Mouse (Mus musculus) left cerebral cortex, postnatal 25 days (tissue): ENCODE measurements around the gene Morn2. TPM values are rescaled to one million over a fixed set of nuclear protein-coding genes. Genes with fewer than 3 reads are reported as not detected.
"Not testable (repeated sequence)": the region's sequence is repeated elsewhere in the genome, so short reads cannot be mapped to it uniquely, and the experiment has no call there.

Source experiments
- DNase-seq, 2 experiments: peaks; one replicate each; pipeline ENCODE4 v3.0.0; 2022; ENCODE audit warnings: low spot score in 2 of 2, mixed read lengths in 1 of 2
- intact Hi-C: fragments of 180-260 bp; cut with DNase I; formaldehyde crosslinking; loops from one replicate; pipeline ENCODE4 v1.15.1; 2025
- total RNA-seq, 2 experiments: library from RNA; stranded (reverse); gene quantifications; 2 replicates each; pipeline ENCODE4 v1.2.3; 2021

The Morn2 gene
- total RNA-seq = 10 to 100 TPM; 14.9 to 19.0 TPM

DNA sequence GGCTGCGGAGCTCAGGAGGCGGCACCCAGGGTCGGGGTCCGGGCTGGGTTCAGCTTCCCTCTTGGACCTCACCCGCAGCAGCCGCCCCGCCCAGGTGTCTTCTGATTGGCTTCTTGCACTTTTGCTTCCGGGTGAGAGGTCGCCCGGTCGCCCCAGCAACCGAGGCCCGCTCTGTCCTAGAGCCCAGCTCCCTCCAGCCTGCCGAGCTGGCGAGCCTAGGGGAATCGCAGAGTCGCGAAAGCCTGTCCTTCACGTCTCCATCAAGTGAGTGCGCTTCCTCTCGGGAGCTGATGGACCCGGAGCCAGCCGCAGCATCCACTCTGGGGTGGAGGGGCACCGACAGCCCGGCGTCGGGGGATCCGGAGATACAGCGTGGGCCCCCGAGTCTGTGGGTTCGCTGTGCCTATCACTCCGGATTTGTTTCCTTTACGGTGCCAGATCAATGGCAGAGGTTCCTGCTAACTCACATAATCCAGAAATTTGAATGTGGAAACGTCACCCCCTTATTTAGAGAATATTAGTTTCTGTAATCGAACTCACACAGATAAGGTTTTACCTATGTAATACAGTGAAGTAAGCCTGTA lies at the start of gene Morn2, which contains the start of gene Dhx57:
Gene Morn2 (plus strand): TSS at position 130 of the 584 bp plus-strand sequence.
Gene Dhx57 (minus strand): TSS at position 403 of the 584 bp plus-strand sequence.
- DNase-seq = peak; percentile 97 to 98
- intact Hi-C loops = loop anchor here (5.0 kb wide), 3 partner anchors 42 to 267 kb away; partner anchors contain the start of gene Gm10190

DNA sequence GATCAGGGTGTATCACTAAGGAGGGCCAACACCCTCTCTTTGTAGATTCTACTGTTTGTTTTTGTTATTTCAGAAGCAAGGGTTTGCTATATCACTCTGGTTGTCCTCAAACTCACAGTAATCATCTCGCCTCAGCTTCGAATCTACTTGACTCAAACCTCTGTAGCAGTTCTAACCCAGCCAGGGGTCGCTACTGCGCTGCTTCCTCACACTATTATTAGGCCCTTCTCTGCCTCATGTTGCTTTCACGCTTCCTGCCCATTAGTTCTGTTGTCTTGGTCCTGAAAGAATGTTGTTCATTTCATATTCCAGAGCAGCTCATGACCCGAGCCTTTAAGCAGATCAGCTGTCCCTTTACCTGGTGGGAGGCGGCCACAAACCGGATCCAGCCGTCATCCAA lies 48.4 kb upstream of the Morn2 start:
- DNase-seq = no peak
- intact Hi-C loops = no loop called here

DNA sequence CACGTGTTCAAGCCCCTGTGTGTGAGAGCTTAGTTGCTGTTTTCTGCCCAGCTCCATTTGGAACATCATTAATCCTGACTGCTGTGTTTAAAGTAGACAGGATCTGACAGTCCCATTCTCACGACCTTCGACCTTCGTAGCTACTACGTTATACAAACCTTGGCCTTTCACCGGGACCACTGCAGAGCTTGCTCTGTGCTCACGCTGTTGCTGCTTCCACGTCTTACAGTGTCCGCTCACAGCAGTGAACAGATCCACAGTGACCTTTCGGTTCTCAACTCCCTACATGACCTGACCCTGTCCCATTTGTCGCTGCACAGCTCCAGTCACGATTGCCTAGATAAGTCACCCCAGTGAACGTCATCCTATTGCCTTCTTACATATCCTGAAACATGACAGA lies 46.9 kb upstream of the Morn2 start:
- no peak for DNase-seq
- intact Hi-C loops = no loop called here

DNA sequence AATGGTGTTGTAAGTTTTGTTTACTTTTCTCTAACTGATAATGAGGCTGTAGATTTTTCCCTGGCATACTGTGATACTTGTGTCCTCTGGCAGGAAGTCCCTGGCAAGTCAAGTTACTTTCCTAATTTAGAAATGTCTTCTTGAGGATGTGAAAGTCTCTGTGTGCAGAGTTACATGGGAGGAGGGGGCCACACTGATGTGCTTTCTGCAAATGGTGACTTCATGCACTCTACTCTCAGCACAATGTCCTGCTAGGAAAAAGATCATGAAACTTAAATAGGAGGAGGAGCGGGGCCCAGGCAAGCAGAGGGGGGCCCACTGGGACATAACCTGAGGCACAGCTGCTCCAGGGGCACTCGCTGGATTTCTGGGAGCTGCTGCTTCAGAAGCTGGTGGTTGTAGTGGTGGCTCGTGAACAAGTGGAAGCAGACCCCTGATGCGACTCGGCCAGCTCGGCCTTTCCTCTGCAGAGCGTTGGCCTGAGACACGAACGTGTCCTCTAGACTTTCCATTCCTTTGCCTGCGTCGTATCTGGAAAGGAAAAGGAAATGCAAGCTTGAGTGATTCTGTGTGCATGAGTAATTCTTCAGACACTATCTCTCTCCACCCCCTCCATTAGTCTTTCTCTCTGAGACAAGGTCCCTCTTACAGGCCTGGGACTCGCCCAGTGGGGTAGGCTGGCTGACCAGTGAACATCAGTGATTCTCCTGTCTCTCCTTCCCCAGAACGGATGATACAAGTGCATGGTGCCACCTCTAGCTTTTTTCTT lies 37.1 kb upstream of the Morn2 start:
- intact Hi-C loops = no loop called here
- DNase-seq = no peak

DNA sequence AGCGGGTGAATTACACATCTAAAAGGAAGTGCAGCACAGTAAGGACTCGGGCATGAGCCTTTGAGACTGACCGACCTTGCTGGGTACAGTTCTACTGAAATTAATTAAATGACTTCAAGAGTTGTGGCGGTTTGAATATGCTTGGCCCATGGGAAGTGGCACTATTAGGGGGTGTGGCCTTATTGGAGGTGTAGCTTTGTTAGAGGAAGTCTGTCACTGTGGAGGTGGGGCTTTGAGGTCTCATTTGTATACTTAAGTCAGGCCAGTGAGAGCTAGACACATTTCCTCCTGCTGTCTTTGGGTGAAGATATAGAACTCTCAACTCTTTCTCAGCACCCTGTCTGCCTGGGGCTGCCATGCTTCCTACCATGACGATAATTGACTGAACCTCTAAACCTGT lies 35.6 kb upstream of the Morn2 start:
- intact Hi-C loops = no loop called here
- DNase-seq = no peak

DNA sequence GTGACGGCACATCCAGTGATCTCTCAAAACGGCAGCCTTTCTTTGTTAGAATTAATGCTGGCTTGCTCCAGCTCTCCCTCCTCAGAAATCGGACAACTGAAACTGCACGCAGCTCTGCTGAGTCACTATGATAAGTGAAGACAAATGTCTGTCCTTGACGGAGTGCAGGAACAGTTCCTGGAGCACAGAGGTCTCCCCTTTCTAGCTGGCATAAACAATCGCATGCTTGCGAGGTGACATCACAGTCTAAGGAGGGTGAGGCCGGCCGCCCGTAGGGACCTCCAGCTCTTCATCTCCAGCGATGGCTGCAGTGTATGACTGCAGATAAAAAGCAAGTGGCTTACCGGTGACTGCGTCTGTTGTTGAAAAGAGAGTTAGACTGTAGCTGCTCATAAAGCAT lies 34.8 kb upstream of the Morn2 start:
- no peak for DNase-seq
- intact Hi-C loops = no loop called here

DNA sequence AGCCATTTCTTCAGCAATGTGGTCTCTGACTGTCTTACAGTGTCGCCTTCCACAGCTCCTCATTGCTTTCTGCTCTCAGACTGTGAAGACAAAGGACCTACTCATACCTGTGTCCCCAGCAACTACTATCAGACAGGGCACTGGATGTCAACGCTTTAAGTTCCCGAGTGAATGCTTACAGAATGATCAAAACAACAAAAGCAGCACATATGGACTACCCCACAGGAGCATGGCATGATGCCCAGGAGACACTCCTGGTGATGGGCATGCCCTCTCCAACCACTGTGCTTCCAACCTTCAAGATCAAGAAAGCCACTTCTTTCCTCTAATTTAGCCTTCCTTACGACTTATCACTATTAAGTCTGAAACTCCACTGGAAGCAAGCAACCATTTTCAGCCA lies 22.9 kb upstream of the Morn2 start:
- no peak for DNase-seq
- intact Hi-C loops = no loop called here

DNA sequence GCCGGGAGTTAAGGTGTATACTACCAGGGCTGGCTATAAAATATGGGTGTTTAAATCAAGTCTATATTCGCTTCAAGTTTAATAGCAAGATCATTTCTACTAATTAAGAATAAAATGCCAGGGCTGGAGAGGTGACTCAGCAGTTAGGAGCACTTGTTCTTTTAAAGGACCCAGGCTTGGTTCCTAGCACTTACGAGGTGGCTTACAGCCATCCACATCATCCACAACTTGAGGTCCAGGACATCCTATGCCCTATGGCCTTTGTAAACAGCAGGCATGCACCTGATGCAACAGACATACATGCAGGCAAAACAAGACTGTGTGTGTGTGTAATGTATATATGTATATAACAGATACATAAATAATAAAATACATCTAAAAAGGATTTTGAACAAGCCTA lies 21.9 kb upstream of the Morn2 start:
- no peak for DNase-seq
- intact Hi-C loops = no loop called here

DNA sequence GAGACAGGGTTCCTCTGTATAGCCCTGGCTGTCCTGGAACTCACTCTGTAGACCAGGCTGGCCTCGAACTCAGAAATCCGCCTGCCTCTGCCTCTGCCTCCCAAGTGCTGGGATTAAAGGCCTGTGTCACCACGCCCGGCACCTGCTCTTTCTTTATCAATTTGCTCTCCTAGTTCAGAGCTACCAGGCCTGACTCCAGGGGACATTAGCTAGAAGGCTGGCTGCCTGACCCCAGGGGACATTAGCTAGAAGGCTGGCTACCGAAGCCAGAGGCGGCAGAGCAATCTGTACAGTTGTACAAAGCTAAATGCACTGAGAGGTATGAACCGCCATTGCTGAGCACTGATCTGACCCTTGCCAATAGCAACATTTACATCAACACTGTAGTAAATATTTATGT lies 19.4 kb upstream of the Morn2 start:
- intact Hi-C loops, DNase-seq: not testable (repeated sequence)

DNA sequence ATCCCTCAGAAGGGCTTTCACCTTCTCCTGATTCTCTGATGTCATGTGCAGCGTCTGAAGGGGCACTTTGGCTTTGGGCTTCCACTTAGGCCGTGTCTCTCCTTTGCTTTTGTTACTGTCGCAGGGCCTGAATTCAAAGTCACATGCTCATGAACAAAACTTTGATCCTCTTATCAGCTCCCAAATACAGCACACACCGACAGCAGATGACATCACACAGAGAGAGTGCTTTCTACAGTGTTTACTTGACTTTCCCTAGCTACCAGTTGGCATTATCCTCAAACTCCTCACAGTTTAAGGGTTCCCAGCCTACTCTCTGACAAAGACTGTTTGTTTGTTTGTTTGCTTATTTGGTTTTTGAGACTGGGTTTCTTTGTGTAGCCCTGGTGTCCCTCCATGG lies 11.7 kb upstream of the Morn2 start:
- no peak for DNase-seq
- intact Hi-C loops = no loop called here

DNA sequence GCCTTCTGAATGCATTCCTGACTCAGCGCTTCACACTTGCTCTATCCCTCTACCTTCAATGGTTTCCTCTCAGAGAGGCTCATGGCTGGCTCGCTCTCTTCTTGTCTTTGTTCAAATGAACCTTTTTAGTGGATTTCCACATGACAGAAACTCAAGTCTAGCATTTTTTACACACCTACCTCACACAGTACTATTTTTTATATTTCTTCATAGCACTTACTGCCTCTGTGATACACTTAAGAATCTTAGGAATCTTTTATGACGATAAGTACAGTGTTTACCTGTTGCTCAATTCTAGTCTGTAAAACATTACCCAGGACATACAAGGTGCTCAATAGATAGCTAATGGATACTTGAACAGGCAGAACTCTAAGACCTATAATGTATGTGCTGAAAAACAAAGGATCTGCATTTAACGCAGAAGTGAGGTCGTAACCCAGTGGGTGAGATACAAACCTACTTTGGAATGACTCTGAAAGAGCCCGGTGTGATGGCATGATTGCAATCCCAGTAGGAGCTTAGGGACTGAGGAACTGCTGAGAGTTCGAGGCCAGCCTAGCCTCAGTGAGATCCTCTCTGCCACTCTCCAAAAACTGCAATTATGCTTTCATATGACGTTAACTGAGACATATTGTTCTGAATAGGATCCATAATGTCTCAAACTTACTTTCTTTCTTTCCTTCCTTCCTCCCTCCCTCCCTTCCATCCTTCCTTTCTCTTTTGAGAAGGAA lies 10.5 kb upstream of the Morn2 start:
- intact Hi-C loops = no loop called here

DNA sequence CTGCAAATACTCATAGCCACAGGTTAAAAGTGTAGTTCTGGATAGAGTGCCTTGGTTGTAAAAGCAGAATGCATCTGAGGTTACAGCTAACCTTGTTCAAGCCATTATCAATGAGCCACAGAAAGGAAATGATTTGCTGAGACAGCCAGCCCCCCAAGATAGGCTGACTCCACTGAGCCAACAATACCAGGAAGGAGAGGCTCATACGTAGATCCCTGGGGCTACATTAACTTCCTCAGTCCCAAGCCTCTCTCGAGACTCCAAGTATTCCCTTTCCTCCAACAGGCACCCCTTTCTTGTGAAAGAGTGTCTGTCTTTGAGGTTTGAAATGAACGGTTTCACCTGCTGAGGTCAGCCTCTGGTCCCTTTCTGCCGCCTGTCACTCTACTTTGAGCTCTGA lies 5.6 kb upstream of the Morn2 start:
- intact Hi-C loops = no loop called here
- no peak for DNase-seq

More for the DNA sequence above, 10.5 kb upstream of the Morn2 start:
- no peak for DNase-seq

DNA sequence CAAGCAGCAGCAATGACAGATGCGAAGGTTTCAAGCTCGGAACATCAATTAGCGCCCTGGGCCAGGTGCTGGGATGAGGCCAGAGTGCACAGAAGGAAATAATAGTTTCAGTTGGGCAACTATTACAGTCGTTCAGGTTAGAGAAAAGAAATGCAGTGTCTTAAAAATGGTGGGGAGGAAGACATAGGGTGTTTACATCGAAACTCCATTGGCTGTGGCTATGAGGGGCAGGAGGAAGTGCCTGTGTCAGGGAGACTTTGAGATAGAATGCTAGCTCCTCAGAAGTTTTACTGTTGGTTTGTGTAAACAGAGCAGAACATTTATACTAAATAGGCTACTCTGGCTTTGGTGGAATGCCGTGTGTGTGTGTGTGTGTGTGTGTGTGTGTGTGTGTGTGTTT lies 2.0 kb upstream of the Morn2 start:
- intact Hi-C loops = no loop called here
- no peak for DNase-seq

DNA sequence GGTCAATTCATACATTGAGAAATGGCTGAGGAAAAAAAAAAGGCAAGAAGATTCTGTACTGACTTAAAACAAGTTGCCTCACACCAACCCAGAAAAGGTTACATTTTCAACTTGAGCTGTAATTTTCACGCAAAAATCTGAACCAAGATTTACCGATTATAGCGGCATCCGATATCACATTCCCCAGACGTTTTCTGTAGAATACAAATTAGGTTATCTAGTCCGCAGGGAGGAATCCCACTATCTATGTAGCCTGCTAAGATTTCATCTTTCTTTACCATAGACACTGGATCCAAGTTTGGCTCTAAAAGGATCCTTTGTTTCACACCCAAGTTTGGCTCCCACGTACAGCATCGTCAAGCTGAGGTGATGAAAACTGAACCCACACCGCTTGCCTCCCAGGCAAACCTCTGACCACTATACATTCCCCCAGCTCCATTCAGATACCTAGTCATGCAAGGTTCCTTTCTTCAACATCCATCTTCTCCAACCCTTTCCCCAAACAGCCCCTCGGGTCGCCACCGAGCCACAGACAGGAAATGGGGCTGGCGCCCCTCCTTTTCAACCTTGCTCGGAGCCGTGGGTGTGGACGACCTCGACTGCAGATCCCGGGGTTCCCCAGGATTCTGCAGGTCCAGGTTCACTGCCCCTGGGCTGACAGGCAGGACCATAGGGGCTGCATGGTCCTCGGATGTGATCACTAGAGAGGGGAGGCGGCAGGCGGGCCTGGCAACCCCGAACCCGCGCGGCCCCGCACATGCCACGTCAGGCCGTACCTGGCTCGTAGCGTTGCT lies 526 bp upstream of the Morn2 start:
- peak in 1 of 2 experiments; percentile 55 for DNase-seq
- intact Hi-C loops = loop anchor here (5.0 kb wide), 3 partner anchors 43 to 268 kb away; partner anchors contain the start of gene Gm10190

DNA sequence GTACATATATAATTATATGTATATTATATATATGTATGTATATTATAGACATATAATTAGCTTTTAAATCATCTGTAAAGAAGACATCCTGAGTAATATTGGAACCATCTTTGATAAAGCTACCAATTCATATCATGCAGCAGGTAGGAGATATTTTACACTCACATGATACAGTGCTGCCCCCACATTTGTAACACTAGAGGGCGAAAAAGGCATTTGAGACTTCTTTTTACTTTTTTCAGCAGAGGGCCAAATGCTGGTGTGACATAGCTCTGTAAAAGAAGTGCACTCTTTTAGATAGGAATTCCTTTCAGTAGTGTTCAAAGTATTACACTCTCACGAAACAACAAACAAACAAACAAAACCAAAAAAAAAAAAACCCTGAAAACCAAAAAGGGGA lies 1.1 kb downstream of the Morn2 start:
- DNase-seq = peak; percentile 42 to 72
- intact Hi-C loops = loop anchor here (5.0 kb wide), 3 partner anchors 41 to 266 kb away; partner anchors contain the start of gene Gm10190

DNA sequence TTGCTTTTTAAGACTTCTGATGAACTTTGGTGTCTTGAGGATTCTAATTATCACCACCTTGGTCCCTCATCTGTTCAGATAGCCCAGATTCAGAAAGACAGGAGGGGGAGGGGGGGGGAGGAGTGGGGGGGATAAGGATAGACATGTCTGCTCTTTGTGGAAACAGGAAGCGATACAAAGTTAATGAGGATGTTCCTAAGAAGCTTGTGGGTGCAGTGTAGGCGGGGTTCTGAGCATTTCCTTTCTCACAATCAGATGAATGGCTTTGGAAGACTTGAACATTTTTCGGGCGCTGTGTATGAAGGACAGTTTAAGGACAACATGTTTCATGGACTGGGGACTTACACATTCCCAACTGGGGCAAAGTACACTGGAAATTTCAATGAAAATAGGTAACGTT lies 5.3 kb downstream of the Morn2 start:
- no peak for DNase-seq
- intact Hi-C loops = no loop called here

DNA sequence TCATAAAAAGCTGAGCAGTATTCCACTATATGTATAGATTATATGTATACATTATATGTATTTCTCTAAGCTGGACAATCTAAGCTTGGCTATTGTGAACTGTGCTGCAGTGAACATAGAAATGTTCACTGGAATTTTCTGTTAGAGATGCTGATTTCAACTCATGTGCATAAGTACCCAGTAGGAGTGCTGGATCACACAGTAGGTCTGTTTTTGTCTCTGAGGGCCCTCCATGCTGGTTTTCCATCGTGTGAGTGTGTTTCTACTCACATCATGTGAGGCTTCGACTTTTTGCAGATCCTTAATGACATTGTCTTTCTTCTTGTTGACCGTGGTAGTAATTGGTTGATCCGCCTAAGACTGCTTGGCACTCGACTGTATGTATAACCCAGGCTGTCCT lies 8.8 kb downstream of the Morn2 start:
- intact Hi-C loops = no loop called here
- no peak for DNase-seq

DNA sequence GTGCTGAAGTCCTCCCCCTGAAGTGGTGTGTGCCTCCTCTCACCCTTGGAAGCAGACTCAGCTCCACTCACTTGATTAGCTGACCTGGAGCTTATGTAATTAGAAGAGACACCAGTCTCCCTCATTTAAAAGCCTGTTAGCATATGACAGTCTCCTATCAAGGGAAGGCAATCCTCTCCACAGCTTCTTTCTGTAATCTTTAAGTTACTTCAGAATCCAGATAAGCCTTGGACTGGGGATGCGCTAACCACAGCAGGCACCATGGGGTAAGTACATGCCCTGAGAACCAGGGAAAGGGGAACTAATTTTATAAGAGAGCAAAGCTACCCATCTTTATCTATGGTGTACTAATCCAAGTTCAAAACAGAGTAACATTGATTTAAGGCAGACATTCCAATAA lies 17.2 kb downstream of the Morn2 start, which contains the start of gene Arhgef33:
Gene Arhgef33 (plus strand): TSS at position 157 of the 400 bp plus-strand sequence.
- intact Hi-C loops = no loop called here
- no peak for DNase-seq

DNA sequence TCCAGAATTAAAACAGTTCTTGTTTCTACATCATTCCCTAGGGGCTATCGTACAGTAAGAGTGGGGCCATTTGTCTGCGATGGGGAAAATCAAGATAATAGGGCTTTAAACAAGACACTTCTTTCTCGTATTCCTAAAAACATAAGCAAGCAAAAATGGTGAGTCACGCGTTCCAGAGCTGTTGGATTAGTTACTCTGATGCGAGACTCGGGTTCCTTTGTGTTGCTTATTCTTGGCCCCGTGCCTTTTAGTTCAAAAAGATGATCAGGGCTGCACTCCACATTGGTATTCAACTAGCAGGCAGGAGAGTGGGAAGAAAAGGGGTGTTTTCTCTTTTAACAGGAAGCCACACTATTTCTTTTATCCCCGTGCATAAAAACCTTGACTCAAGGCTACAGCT lies 21.8 kb downstream of the Morn2 start:
- DNase-seq = peak in 1 of 2 experiments; percentile 21
- intact Hi-C loops = no loop called here

DNA sequence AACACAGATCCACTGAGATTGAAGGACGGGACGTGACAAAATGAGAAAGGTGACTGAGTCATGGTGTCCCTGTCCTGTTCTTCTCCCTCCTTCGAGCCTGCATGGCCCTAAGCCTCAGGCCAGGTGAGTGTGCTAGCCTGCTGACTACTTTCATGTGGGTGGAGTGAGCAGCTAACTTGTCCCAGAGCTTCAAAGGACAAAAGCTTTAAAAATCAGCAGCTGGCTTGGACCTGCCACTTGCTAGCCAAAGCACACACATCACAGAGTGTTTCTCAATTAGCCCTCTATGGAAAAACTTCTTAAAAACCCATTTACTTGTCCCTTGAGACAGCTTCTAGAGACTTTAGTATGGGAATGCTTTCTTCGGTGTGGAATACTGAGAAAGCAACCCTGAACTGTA lies 22.4 kb downstream of the Morn2 start:
- DNase-seq = no peak
- intact Hi-C loops = no loop called here
